Mouse (Mus musculus) right cerebral cortex, postnatal 4 days (tissue): ENCODE measurements around the gene Clic4.
"Not testable (repeated sequence)": the region's sequence is repeated elsewhere in the genome, so short reads cannot be mapped to it uniquely, and the experiment has no call there.

ENCODE experiments used
- DNase-seq: peaks from one replicate; pipeline ENCODE4 v3.0.0-alpha.2; 2022

Gene Clic4

DNA sequence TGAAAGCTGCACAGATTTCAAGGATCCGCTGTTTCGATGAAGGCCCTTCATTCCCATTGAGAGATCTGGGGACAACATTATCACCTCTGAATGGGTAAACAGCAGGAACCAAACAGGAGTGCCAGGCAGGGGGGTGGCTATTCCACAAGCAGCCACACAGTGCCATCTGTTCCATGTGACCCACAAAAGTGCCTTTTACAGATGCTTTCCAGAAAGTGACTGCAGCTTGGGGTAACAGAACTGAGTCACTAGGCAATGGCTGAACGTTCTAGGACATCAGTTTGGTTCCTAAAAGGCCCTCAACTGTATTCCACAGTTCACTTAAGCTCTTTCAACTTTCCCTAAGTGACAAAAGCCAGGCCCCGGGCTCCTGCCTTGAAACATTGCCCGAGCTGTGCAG, 42.0 kb downstream of the Clic4 start:
- DNase-seq, result no peak

GRCm38 (mm10) chr4:135229871-135230270, 42.7 kb downstream of the Clic4 start:
- DNase-seq, result no peak

GRCm38 (mm10) chr4:135228136-135228535, 44.5 kb downstream of the Clic4 start:
- DNase-seq, result no peak

DNA sequence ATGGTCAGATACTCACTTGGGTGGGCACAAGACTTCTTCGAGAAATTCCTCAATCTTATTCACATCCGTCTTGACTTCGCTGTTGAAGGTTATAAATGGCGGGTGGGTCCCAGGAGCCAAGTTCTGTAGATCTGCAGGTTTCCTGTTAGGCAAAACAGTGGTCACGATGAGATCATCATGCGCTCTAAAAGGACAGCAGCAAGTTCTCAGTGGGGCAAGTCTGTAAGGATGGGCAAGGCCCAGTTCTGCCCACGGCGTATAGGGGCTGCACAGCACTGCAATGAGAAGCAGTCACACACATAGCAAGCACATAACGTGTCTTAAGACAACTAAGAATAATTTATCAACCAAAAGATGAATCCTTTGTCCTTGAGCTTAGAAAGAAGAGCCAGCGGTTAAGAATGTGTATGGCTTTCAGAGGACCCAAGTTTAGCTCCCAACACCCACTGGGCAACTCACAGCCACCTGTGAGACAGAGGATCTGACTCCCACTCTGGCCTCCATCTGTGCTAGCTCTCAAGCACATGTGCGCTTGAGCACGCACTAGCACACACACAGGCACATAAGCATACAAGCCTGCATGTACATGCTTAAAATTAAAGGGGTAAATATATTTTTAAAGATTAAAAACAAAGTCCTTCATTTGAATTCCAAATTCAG, 46.5 kb downstream of the Clic4 start:
- DNase-seq, result no peak

DNA sequence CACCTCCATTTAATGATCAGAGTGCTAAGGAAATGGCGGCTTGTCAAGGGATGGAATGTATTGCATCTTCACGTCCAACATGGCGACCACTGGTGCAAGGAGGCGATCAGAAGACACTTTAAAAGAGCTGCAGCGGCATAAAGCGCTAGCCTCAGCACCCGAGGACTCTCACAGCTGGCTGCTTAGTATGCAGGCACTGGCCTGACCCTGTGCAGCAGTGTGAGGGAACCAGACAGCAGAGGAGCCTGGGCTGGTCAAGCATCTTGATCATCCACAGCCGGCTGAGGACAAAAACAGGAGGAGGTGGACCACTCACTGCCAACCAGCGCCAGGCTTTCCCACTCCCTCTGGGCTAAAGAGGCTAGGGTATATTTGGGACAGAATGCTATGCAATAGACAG, 48.8 kb downstream of the Clic4 start:
- no peak for DNase-seq

DNA sequence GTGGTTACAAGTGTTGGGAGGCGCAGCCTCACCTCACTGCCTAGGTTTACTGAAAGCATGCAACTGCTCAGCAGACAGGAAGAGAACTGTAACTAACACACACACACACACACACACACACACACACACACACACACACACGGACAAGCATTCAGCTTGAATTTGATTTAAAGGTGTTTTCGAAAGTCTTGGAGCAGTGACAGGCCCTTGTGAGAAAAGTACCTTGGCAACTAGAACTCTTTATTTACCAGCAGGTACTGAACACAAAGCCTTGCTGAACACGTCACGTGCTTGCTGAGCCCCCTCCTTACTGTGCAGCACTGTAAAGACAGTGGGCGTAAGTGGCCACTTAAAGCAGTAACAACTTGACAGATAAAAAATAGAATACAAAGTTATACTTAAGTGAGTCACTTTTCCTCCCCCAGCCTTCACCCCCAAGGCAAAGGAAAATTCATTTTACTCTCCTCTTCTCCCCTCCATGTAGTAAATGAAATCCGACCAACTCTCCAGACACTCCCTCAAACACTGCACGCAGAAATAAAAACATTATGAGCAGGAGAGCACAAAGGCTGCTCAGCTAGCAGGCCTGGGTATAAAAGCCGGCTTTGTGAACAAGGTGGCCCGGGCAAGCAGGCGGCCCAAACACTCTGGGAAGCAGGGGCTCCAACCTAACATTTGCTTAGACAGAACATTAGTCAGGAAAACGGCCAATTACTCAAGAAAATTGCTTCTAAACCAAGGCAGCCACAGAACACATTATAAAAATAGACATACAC, 50.8 kb downstream of the Clic4 start:
- no peak for DNase-seq

GRCm38 (mm10) chr4:135220641-135221040, 52.0 kb downstream of the Clic4 start:
- DNase-seq, result no peak

DNA sequence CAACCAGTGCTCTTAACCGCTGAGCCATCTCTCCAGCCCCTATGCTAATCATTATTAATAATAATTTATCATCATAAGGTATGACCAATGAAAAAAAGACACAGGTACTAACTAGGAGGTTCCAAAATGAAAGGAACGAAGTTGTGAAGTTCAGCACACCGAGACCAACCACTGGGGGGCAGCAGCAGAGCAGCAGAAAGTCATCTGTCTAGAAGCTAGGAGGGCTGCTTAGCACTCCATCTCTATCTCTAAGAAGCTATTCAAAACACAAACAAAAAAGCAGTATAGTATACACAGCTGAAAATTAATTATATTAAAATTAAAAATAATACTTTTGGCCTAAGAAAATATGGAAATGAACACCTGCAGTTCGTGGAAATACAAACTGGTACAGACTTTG, 53.0 kb downstream of the Clic4 start:
- DNase-seq, result peak; percentile 92

DNA sequence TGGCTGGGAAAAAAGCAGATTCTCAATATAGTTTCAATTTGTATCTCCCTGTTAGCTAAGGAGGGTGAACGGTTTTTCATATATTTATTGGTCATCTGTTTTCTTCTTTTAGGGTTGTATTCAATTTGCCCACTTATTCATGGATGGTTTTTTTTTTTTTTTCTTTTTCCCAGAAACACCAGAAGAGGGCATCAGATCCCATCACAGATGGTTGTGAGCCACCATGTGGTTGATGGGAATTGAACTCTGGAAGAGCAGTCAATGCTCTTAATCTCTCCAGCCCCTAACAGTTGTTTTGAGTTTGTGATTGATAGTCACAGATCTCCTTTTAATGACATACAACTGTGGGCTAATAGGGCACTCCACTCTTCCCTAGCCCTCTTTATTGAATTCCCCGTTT, 62.8 kb downstream of the Clic4 start:
- DNase-seq, result no peak

DNA sequence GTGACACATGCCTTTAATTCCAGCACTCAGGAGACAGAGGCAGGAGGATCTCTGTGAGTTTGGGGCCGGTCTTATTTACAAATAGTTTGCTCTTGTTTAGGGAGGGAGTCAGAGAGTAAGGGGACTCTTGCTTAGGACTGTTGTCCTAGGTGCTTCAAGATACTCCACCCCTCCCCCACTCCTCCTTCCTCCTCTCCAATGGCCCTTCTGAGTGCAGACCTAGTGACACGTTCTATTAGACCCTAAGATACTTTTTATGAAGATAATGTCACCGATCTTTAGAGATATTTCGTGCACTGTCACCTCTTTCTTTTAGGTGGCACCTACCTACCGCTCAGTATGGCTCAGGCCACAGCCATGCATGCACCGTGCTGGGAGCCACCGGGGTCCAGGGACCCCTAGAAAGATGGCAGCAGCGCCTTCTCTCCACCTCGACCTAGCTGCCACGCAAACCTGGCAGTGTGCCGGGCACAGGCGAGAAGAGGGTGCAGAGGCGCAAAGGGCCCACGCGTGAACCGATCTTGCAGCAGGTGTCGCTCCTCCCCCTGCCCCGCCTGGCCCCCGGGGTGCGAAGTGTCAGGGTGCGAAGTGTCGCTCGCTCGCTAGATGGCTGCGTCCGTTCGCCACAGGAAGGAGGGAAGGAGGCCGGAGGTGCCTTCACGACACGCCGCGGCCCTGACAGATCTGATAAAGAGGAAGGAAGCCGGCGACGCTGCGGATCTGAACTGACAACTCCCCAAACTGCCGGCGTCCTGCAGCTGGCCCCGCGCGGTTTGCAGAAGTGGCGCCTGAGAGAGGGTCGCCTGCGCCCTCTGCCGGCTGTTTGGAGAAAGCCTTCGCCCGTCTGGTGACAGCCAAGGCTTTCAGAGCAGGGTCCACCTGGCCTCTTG, 66.7 kb downstream of the Clic4 start:
- DNase-seq, result peak; percentile 86

DNA sequence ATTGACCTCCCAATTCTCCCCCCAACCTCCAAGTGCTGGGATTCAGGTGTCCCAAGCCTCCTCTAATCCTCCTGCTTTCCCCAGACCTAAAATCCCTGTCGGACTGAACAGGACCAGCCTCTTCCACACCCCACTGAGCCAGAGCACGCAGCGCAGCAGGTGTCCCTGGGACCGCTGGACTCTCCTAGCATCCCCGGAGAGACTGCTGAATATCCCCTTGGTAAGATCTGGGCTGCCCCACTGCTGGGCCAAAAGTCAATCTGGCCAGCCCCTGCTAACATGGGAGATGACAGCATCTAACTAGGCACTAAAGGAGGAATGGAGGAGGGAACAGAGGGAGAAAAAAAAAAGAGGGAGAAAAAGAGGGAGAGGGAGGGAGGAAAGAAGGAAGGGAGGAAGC, 67.4 kb downstream of the Clic4 start:
- DNase-seq, result no peak

DNA sequence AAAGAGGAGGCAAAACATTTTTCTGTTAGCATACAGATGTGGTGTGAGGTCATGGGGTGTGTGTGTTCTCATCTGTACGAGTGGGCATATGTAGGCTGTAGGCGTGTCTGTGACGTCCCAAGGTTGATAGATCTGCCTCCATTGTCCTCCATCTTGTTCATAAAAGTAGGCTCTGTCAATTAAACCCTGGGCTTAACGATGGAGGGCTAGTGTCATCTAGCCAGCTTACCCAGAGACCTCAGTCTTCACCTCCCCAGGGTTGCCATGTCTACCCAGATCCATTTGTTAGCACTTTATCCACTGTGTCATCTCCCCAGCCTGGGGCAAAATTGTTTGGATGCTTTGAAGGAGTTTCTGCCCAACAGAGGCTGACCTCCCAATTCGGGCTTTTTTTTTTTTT, 67.9 kb downstream of the Clic4 start:
- DNase-seq, result no peak

DNA sequence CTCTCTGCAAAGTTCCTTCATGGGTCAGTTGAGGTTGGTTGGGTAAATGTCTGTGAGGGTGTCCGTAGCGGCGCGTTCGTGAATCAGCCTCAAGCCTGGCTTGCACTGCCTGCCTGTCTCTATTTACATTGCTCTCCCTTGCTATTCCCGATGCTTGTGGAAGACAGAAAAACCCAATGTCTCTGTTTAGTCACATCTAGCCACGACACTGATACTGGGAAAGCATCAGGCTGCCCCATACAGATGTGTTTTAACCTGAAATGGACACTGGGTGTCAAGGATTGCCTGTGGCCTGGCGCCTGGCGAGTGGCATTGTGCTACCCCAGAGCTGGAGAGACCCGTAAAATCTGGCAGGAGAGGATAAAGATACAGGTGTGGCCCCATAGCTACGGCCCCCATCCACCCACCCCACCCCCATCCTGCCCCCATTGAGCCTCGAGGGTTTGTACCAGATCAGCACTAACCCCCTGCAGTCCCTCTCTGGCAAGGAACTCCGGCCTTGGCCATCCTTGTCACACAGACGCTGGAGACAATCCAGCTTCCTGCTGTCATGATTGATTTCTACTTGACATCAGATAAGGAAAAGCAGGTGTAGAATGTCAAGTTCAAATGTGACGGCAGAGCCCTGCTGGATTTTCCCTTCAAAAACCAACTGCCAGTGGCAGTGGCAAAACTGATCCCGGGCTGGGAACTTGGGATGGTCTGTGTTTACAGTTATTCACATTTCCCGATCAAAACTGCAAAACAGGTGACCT, 68.6 kb downstream of the Clic4 start:
- no peak for DNase-seq

DNA sequence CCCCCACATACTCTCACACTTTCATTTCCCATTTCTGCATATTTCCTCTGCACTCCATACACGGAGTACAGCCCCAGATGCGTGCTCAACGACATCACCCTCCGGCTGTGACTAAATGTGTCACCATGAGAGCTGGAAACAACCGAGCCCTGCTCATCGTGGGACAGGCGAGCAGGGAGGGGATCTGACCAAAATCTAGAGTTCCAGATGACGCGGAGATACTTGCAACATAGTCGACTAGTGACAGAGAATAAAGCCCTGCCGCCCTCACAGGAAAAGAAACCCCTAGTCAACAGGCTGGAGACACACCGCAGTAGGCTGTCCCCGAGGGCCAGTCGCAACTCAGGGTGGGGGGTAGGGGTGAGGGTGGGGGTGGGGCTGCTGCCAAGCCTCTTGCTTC, 69.3 kb downstream of the Clic4 start:
- DNase-seq, result no peak

GRCm38 (mm10) chr4:135201771-135202170, 70.8 kb downstream of the Clic4 start:
- no peak for DNase-seq

DNA sequence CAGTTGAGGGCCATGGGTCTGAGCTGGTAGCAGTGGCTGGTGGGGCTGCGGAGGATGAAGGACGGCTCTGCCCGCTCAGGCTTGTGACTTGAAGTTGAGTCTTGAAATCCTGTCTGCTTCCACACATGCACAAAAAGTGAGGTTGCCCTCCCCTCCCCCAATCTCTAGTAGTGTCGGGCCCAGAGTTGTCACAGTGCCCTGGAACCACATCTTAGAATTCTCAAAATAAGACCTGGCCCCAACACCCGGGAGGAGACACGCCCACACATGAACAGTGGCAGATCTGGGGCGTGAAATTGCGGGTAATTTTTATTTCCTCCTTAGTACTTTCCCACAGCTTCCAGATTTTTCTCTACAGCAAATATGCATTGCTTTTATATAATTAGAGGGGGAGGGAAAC, 74.8 kb downstream of the Clic4 start:
- no peak for DNase-seq

DNA sequence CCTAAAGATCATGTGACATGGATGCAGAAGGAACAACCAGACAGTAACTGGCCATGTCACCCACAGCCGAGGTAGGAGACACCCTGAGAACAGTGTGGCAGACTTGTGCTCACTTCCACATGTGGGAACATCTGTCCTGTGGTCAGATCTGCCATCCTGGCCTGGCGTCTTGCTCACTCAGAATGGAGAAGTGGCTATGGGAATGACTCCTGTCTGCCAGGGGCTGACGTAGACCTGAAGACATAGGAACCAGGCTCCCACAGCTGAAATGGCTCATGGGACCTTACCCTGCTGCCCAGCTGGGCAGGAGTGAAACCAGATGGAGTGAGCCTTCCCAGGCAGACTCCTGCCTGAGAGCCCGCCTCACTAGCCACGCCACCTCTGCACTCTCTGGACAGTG, 79.8 kb downstream of the Clic4 start:
- no peak for DNase-seq

GRCm38 (mm10) chr4:135191604-135192003, 81.0 kb downstream of the Clic4 start:
- no peak for DNase-seq

- no peak for DNase-seq
Observed at GRCm38 (mm10) chr4:135191185-135191584, 81.4 kb downstream of the Clic4 start.

DNA sequence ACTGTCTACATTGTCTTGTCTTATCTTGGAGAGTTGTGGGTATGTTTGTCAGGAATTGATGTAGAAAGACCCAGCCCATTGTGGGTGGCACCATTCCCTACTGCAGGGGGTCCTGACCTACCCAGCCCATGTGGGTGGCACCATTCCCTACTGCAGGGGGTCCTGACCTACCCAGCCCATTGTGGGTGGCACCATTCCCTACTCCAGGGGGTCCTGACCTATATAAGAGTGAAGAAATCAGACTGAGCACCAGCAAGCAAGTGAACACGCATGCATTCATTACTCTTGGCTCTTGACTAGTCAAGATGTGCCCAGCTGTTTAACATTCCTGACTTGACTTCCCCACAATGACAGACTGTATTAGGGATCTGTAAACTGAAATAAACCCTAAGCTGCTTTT, 82.2 kb downstream of the Clic4 start:
- no peak for DNase-seq

- no peak for DNase-seq
Observed at GRCm38 (mm10) chr4:135189452-135190008, 83.1 kb downstream of the Clic4 start.

DNA sequence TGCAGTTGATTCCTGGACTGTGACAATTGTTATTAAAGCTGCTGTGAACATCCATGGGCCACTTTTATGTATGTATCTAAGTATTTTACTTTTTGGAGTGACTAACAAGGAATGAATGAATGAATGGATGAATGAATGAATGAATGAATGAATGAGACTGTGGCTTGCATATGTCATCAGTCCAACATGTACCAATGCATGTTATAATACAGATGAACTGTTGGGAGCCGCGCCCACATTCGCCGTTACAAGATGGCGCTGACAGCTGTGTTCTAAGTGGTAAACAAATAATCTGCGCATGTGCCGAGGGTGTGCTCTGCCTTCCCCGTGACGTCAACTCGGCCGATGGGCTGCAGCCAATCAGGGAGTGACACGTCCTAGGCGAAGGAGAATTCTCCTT, 88.3 kb downstream of the Clic4 start:
- not testable (repeated sequence) for DNase-seq

GRCm38 (mm10) chr4:135181819-135182218, 90.8 kb downstream of the Clic4 start:
- DNase-seq, result no peak
